Mouse (Mus musculus) lung, embryonic 14.5 days (tissue): ENCODE data around the gene Trim44. TPM values are rescaled to one million over a fixed set of nuclear protein-coding genes. Genes with fewer than 3 reads are reported as not detected.

ENCODE experiments used
- ATAC-seq: fragments of 200-750 bp; cut with Nextera tagmentation; 2 replicates; pipeline ENCODE4 v1.8.0; 2017; ENCODE audit warnings: mild to moderate bottlenecking, moderate TSS enrichment, moderate library complexity; ENCODE audit not compliant: insufficient read depth
- DNase-seq: peaks from one replicate; pipeline ENCODE4 v3.0.0-alpha.2; 2015
- H3K27ac ChIP-seq: fragments of 300-500 bp; sonication (generic); 2 replicates; pipeline ENCODE4 v1.5.1; 2014; ENCODE audit warnings: low read depth, mild to moderate bottlenecking, moderate library complexity
- H3K27me3 ChIP-seq: fragments of 300-500 bp; sonication (generic); 2 replicates; pipeline ENCODE4 v1.6.1; 2014; ENCODE audit warnings: low read length, control low read depth; ENCODE audit not compliant: insufficient read depth
- H3K36me3 ChIP-seq: fragments of 300-500 bp; sonication (generic); 2 replicates; pipeline ENCODE4 v1.6.1; 2014; ENCODE audit warnings: control low read depth; ENCODE audit not compliant: insufficient read depth
- H3K4me1 ChIP-seq: fragments of 300-500 bp; sonication (generic); 2 replicates; pipeline ENCODE4 v1.6.1; 2014; ENCODE audit warnings: antibody characterized with exemption, control low read depth; ENCODE audit not compliant: insufficient read depth
- H3K4me2 ChIP-seq: fragments of 300-500 bp; sonication (generic); 2 replicates; pipeline ENCODE4 v1.6.1; 2014; ENCODE audit warnings: mild to moderate bottlenecking
- H3K4me3 ChIP-seq: fragments of 300-500 bp; sonication (generic); 2 replicates; pipeline ENCODE4 v1.5.1; 2014; ENCODE audit warnings: low read depth, low read length
- H3K9ac ChIP-seq: fragments of 300-500 bp; sonication (generic); 2 replicates; pipeline ENCODE4 v1.6.1; 2014
- H3K9me3 ChIP-seq: fragments of 300-500 bp; sonication (generic); 2 replicates; pipeline ENCODE4 v1.6.1; 2016; ENCODE audit warnings: low read depth, low read length, control low read depth
- CTCF ChIP-seq: IDR thresholded peaks from 2 replicates; pipeline ENCODE4 v1.5.1; 2016; ENCODE audit warnings: antibody characterized with exemption, low read depth
- WGBS: fragments of 180-500 bp; shearing (Covaris S2); extraction: QIAGEN DNeasy Blood & Tissue Kit; methylation state at CpG from one replicate; pipeline ENCODE4 v1.1.7; 2014; 5-methylcytosine and 5-hydroxymethylcytosine counted together
- polyA plus RNA-seq: library from polyadenylated mRNA; unstranded; fragments of >200 nt; fragmentation: Nextera tagmentation; extraction: Ambion mirVana; gene quantifications from 2 replicates; pipeline ENCODE4 v1.2.1, GENCODE M21; 2014

Gene Trim44
- polyA plus RNA-seq, 1 experiment from 2014 or later = 39.3 TPM

DNA sequence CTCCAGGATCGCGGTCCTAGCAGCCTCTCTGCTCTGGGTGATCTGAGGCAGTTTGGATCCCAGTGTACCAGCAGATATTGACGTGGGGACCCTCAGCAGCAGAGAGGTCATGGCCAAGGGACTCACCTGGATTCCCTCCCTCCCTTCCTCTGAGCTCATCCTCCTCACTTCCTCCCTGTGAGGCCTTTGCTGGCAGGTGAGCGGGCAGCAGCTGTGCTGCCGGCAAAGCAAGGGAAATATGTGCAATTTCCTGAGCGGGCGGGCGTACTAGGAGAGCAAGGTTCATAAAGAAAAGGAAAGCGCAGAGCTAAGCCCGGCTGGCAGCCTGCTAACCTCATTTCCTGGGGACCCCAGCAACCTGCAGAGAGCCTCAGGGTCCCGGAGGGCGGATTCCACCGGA lies 148.5 kb downstream of the Trim44 start:
- ATAC-seq = no peak
- Histone ChIP-seq H3K9ac (no peak overlapping the region), H3K9me3 (no peaks in the 10 kb centered on the region), H3K4me1 (peaks cover 5% of the 10 kb centered on the region; the same call in 1 of the 2 replicates), H3K36me3 (no peaks in the 10 kb centered on the region), H3K4me3 (no peak overlapping the region), H3K27ac (no peak overlapping the region), H3K27me3 (peaks cover 13% of the 10 kb centered on the region; the same call in 1 of the 2 replicates), H3K4me2 (peak overlapping the region; percentile 44)
- WGBS = 7% methylated on average over 13 of the region's 13 CpGs
- DNase-seq = peak; percentile 52
- no peak for TF ChIP-seq CTCF

DNA sequence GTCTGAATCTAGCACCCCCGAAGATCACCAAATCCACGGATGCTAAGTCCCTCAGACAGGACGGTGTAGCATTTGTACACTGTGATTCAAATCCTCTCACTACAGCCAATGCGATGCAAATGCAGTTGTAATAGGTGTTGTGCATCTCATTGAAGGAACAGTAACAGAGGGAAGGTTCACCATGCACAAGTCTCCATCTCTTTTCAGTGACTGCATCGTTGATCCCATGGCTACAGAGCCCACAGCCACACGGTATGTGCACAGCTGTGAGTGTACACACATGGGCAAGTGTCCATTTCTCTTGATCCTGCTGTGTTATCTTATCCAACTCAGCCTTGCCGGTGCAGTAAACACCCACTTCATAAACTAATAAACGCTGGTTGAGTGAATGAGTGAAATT lies 148.9 kb downstream of the Trim44 start:
- peaks cover 5% of the 10 kb centered on the region; the same call in 1 of the 2 replicates for H3K4me1 ChIP-seq
- DNase-seq (no peak), ATAC-seq (peak; percentile 38; the same call in 1 of the 2 replicates)
- no peak overlapping the region for H3K4me3 ChIP-seq
- H3K27me3 ChIP-seq = peaks cover 13% of the 10 kb centered on the region; the same call in 1 of the 2 replicates
- no peak overlapping the region for H3K9ac ChIP-seq
- TF ChIP-seq CTCF = no peak
- peak overlapping the region; percentile 44; the same call in 1 of the 2 replicates for H3K4me2 ChIP-seq
- no peaks in the 10 kb centered on the region for H3K9me3 ChIP-seq
- no peak overlapping the region for H3K27ac ChIP-seq
- WGBS = 17% methylated on average over 8 of the region's 8 CpGs
- H3K36me3 ChIP-seq = no peaks in the 10 kb centered on the region

DNA sequence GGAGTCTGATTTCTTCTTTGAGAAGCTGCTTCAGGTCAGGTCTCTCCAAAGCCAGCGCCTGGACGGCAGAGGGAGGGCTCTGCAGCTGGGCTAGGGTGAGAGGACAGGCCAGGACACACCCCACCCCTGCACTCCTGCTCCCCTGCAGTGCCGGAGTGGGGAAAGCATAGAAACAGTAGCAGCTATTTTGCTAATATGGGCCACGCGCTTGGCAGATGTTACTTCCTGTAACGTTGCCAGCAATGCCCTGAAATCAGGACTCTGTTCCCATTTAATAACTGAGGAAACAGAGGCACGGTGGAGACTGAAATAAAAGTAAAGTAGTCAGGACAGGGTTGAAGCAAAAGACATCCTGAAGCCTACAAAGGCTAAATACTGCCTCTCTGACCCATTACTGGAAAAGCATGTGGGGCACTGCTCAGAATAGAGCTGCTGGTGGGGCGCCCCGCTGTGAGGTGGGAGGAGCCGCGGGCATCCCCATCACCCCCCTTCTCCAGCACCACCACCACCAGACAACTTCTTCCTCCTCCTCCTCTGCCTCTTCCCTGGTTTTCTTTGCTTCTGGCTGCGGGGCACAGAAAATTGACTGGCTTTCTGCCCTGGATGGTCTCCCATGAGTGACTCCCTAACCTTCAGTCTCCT lies 149.5 kb downstream of the Trim44 start:
- peak overlapping the region; percentile 19; the same call in 1 of the 2 replicates for H3K4me2 ChIP-seq

DNA sequence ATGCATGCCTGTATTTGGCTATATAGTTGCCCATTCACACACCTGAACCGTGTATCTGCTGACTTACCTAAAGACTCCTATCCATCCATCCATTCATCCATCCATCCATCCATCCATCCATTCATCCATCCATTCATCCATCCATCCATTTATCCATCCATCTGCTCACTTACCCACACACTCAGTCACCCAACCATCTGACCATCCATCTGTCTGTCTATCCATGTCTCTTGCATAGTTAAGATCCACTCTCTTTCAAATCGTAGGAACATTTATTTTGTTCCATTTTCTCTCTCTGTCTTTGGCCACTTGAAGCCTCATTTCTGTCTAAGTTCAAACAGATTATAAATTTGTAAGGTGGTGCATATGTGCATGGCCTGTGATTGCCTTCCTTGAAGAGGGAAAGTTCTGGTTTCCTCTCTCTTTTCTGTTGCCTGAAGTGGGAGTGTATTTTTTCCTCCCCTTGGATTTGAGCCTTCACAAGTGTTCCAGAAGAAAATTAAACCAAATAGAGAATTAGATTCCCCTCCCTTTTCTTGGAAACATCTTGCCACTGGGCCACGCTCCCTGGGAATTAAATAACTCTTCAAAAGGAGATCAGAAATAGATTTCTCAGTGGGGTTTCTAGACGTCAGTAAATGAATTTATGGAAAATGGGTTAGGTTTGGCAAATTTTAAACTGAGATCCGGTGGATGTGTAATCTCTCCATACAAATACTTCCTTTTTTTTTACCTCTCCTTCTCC lies 150.9 kb downstream of the Trim44 start:
- no peak for TF ChIP-seq CTCF
- no peaks in the 10 kb centered on the region for H3K9me3 ChIP-seq
- no peak overlapping the region for H3K4me3 ChIP-seq
- ATAC-seq = no peak
- H3K27me3 ChIP-seq = peaks cover 13% of the 10 kb centered on the region; the same call in 1 of the 2 replicates
- no peak for DNase-seq
- 71% methylated on average over 5 of the region's 5 CpGs for WGBS
- H3K27ac ChIP-seq = no peak overlapping the region
- no peaks in the 10 kb centered on the region for H3K36me3 ChIP-seq
- H3K4me2 ChIP-seq = no peak overlapping the region
- no peak overlapping the region for H3K9ac ChIP-seq
- peaks cover 5% of the 10 kb centered on the region; the same call in 1 of the 2 replicates for H3K4me1 ChIP-seq

More for the DNA sequence above, 149.5 kb downstream of the Trim44 start:
- H3K9ac ChIP-seq = no peak overlapping the region
- H3K4me1 ChIP-seq = peaks cover 5% of the 10 kb centered on the region; the same call in 1 of the 2 replicates
- H3K36me3 ChIP-seq = no peaks in the 10 kb centered on the region
- WGBS = 5% methylated on average over 12 of the region's 12 CpGs
- no peaks in the 10 kb centered on the region for H3K9me3 ChIP-seq
- no peak overlapping the region for H3K4me3 ChIP-seq
- DNase-seq (peak; percentile 65), ATAC-seq (peak; percentile 53)
- peaks cover 13% of the 10 kb centered on the region; the same call in 1 of the 2 replicates for H3K27me3 ChIP-seq
- H3K27ac ChIP-seq = no peak overlapping the region
- no peak for TF ChIP-seq CTCF

DNA sequence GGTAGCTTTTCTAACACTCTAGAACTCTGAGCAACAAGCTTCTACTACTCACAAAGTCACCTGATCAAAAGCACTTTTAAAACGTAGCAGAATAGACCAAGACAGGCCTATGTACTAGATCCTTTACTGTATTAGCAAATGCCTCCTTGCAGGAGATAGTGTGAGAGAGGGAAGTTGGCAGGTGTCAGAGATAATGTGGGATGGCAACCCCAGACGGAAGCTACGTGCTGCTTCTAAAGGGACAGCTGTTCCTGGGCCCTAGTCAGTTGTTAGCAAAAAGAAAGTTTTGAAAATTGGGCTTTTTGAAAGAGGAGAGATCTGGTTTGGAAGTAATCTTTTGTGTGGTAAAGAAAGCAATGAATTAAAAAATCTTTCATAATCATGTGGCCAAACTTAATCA lies 151.5 kb downstream of the Trim44 start:
- DNase-seq = no peak
- Histone ChIP-seq H3K9me3 (no peaks in the 10 kb centered on the region), H3K27me3 (peaks cover 13% of the 10 kb centered on the region; the same call in 1 of the 2 replicates), H3K4me1 (peaks cover 5% of the 10 kb centered on the region; the same call in 1 of the 2 replicates), H3K4me3 (no peak overlapping the region), H3K36me3 (no peaks in the 10 kb centered on the region), H3K9ac (no peak overlapping the region), H3K27ac (no peak overlapping the region), H3K4me2 (no peak overlapping the region)
- WGBS = 49% methylated on average over 3 of the region's 3 CpGs
- no peak for TF ChIP-seq CTCF
- ATAC-seq = no peak

DNA sequence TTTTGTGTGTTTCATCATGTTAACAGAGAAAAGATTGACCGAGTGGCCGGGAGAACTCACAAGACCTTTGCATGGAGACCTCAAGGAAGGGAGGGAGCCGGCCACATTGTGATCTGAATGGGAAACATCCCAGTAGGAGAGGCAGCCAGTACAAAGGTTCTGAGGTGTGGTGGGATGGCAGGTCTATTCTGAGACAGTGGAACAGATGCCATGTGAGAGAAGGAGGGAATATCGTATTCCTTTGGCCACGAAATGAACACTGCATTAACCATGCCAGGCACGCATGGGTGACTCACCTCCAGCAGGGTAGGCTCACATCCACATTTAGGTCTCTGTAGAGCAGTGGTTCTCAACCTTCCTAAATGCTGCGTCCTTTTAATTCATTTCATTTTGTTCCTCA lies 154.4 kb downstream of the Trim44 start:
- Histone ChIP-seq H3K4me3 (no peak overlapping the region), H3K27me3 (peaks cover 8% of the 10 kb centered on the region; the same call in 1 of the 2 replicates), H3K4me1 (peaks cover 5% of the 10 kb centered on the region; the same call in 1 of the 2 replicates), H3K9me3 (no peaks in the 10 kb centered on the region), H3K27ac (no peak overlapping the region), H3K36me3 (no peaks in the 10 kb centered on the region), H3K9ac (no peak overlapping the region), H3K4me2 (no peak overlapping the region)
- no peak for TF ChIP-seq CTCF
- WGBS = 84% methylated on average over 7 of the region's 7 CpGs
- ATAC-seq (no peak), DNase-seq (no peak)

DNA sequence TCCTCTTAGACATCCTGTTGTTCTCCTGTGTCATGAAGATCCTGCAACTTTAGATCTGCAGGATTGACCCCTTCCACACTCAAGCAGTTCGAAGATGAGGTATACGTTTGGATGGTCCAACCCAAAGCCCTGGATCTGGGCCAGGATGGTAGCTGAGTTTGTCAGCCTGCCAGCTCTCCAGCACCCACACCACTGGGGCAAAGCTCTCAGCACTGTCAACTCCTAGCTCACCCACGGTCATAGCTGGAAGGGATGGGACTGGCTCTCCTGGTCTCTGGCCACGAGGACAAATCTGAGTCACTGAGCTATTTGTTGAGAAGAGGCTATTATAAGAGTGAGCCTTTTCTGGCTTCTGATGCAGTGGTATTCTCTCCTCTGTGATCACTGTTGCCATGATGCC lies 155.0 kb downstream of the Trim44 start:
- Histone ChIP-seq H3K27me3 (peaks cover 4% of the 10 kb centered on the region; the same call in 1 of the 2 replicates), H3K36me3 (no peaks in the 10 kb centered on the region), H3K9ac (no peak overlapping the region), H3K4me2 (no peak overlapping the region), H3K9me3 (no peaks in the 10 kb centered on the region), H3K4me3 (no peak overlapping the region), H3K4me1 (no peaks in the 10 kb centered on the region), H3K27ac (no peak overlapping the region)
- no peak for DNase-seq
- 59% methylated on average over 4 of the region's 4 CpGs for WGBS
- TF ChIP-seq CTCF = no peak
- no peak for ATAC-seq

Other genes starting within 250 kb of the Trim44 start
- 58.3 and 60.4 TPM in 2 replicates for gene Ldlrad3, start 221.4 kb downstream of the Trim44 start, polyA plus RNA-seq
- gene Fjx1, start 44.7 kb upstream of the Trim44 start, polyA plus RNA-seq = 6.7 and 8.3 TPM in 2 replicates
- 16.2 and 17.9 TPM in 2 replicates for gene Pamr1, start 142.2 kb upstream of the Trim44 start, polyA plus RNA-seq